Mouse (Mus musculus): ENCODE measurements at regions not wholly inside any gene's neighbourhood (a gene's known extent, or its start where the extent isn't known, plus 50 kb on each side); places are given as distances from the start of the nearest gene placed in this dataset.
"Not testable (repeated sequence)": the region's sequence is repeated elsewhere in the genome, so short reads cannot be mapped to it uniquely, and the experiment has no call there.

- DNase-seq (ENCODE audit: low read depth, low spot score), result peak; percentile 3
These were observed 454.7 kb upstream of the Slc5a7 start for GRCm38 (mm10) chr17:54753396-54753994.

- DNase-seq (ENCODE audit: low read depth, low spot score), result no peak
These were observed 454.1 kb upstream of the Slc5a7 start for GRCm38 (mm10) chr17:54752917-54753316.

GRCm38 (mm10) chr17:54735836-54736235 lies 437.0 kb upstream of the Slc5a7 start:
- DNase-seq (ENCODE audit: low read depth, low spot score), result no peak

GRCm38 (mm10) chr17:54727660-54728059 lies 428.8 kb upstream of the Slc5a7 start:
- DNase-seq (ENCODE audit: low read depth, low spot score), result no peak

DNA sequence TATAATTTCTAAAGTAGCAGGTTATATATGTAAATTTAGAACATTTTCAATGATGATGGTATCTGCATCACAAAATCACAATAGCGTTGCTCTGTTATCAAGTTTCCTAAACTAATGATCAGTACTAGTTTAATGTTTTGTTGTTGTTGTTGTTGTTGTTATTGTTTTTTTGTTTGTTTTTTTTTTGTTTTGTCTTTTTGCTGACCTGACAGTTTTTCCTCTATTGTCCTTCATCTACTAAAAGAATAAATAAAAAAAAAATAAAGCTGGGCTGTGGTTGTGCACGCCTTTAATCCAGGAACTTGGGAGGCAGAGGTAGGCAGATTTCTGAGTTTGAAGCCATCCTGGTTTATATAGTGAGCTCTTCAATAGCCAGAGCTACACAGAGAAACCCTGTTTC lies 427.9 kb upstream of the Slc5a7 start:
- DNase-seq (ENCODE audit: low read depth, low spot score), result no peak

GRCm38 (mm10) chr17:54713026-54713425 lies 414.2 kb upstream of the Slc5a7 start:
- no peak for DNase-seq (ENCODE audit: low read depth, low spot score)

GRCm38 (mm10) chr17:54707811-54708210 lies 409.0 kb upstream of the Slc5a7 start:
- DNase-seq (ENCODE audit: low read depth, low spot score), result not testable (repeated sequence)

- DNase-seq (ENCODE audit: low read depth, low spot score), result no peak
These were observed 402.7 kb upstream of the Slc5a7 start for GRCm38 (mm10) chr17:54701346-54702108.

DNA sequence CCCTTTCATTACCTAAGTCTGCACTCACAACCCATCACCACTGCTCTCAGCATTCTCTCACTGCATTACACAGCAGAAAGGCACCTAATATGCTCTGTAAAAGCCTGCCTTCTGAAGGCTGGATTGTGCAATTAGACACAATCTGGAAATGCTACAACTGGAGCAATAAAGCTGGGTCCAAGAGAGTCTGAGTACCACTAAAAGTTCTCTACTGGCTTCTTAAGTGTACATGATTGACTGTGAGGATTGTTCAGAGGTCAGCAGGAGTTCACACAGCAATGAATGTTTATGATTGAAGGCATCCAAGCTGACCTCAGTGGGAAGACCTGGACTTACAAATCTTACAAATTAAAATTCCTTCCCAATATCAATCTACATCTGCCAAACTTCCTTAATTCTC lies 395.8 kb upstream of the Slc5a7 start:
- DNase-seq (ENCODE audit: low read depth, low spot score), result no peak

DNA sequence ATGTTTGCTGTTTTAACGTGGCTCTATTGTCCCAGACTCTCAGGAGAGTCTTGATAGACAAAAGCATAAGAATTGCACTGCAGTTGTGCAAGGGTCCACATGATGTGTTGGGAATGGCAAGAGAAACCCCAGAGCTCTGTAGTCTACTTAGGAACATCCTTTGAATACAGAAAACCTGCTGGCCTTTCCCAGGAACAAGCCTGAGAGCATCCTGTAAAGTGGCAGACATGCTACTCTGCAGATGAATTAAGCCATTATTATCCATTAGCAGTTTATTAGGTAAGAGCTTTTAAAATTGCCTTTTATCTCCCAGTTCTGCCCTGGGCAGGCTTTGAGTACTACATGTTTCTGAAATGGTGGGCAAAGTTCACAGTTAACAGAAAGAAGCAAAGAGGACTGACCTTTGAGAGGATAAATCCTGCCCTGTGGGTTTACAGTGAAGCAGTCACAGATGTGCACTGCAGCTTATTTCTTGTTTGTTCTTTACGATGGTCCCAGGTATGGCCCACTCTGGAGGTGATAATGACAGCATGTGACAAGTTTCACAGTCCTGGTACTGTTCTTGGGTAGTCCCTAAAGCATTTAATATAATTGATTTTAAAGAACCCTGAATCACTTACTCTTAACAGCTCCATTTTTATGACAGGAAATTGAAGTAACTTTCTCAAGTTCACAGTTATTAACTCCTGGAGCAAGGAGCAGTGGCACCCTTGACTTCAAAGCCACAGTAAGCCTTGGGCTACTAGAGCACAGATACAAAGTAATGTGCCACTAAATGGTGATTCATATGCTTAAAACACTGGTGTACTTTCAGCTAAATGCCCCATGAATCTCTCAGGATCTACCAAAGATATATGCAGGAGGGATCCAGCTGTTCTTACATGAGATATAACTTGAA lies 386.6 kb upstream of the Slc5a7 start:
- DNase-seq (ENCODE audit: low read depth, low spot score), result no peak

GRCm38 (mm10) chr17:54678111-54678510 lies 379.3 kb upstream of the Slc5a7 start:
- DNase-seq (ENCODE audit: low read depth, low spot score), result no peak

GRCm38 (mm10) chr17:54669499-54669898 lies 370.7 kb upstream of the Slc5a7 start:
- no peak for DNase-seq (ENCODE audit: low read depth, low spot score)

DNA sequence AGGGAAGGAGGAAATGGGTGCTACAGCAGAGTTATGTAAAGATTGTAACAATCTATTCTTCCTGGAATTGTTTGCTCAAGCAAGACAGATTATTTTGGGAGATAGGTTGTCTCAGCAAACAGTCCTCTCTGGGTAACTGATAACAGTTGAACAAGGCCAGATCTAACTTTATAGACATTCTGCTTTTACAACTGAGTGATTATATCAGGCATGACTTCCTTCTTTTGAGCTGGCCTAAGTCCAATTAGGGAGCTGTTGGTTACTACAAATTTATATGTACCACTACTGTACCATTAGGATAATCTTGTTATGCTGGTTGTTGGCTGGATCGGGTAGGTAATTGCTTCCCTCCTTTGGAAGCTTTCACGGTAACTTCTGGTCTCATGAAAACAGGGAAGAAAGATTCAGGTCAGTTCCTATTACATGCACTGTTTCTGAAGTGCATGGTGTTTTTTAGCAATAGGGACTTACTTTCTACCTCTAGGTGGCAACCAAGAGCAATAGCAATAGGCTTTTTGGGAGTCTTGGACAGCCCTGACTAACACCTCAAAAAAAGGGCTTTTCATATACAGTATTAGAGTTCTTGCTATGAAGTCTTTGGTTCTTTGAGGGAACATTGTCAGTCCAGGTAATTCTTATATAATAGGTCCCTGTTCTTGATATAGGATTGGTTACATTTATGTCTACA lies 363.9 kb upstream of the Slc5a7 start:
- DNase-seq (ENCODE audit: low read depth, low spot score), result no peak

DNA sequence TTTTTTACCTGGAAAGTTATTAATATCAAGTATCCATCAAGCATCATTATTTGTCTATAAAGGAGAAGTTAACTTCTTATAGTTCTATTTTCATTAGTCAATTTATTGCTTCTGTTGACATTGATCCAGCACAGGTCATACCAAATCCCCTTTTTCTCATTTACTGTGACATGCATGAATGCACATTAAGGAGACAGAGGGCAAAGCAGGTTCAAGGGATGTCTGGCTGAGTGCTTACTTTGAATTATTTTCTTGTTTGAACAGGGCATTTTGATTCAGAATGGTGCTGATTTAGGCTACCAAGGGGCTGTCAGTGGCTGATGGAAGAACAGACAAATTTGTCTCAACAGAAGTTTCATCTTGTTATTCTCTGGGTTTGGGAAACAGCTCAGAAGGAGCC lies 357.7 kb upstream of the Slc5a7 start:
- DNase-seq (ENCODE audit: low read depth, low spot score), result peak; percentile 37

Data from mesoderm, embryonic 11.5 days (tissue).